Mouse (Mus musculus) kidney, adult 2 months (tissue): Measurements from ENCODE around the gene Slc25a28.

Experiments
- CTCF ChIP-seq: fragments of 200-500 bp; conservative IDR thresholded peaks from 2 replicates; pipeline ENCODE4 v1.5.1; 2011; ENCODE audit warnings: low read depth, mild to moderate bottlenecking, control low read depth, low read length, moderate library complexity, mixed read lengths; ENCODE audit not compliant: insufficient read depth, insufficient read length
- POLR2A ChIP-seq: fragments of 200-500 bp; IDR thresholded peaks from one replicate; pipeline ENCODE4 v1.6.1; 2011; ENCODE audit warnings: low read depth, low read length, control low read depth

GRCm38 (mm10) chr19:43709317-43709716, 34.6 kb upstream of the Slc25a28 start:
- TF ChIP-seq POLR2A (no peak), CTCF (no peak)
